Mouse (Mus musculus) splenic B cell, adult 2 months (primary cell): Measurements from ENCODE around the gene Ndrg4.

Experiments
- DNase-seq: peaks from one replicate; pipeline ENCODE4 v3.0.0-alpha.2; 2011; ENCODE audit warnings: low read depth, low spot score
- H3K27me3 ChIP-seq: 2 replicates; pipeline ENCODE4 v1.6.1; 2012; ENCODE audit warnings: mild to moderate bottlenecking, low read length, moderate library complexity, mixed read lengths; ENCODE audit not compliant: control insufficient read depth, poor library complexity, insufficient read depth, severe bottlenecking
- H3K36me3 ChIP-seq: 2 replicates; pipeline ENCODE4 v1.6.1; 2012; ENCODE audit warnings: mild to moderate bottlenecking, low read length, moderate library complexity, mixed read lengths; ENCODE audit not compliant: control insufficient read depth, poor library complexity, insufficient read depth, severe bottlenecking

Gene Ndrg4

GRCm38 (mm10) chr8:95676631-95677030 is at the start of gene Ndrg4:
TSS of gene Ndrg4 (plus strand) at chr8:95676980.
- H3K27me3 ChIP-seq, result peaks cover 2% of the 10 kb centered on the region; the same call in 1 of the 2 replicates
- no peaks in the 10 kb centered on the region for H3K36me3 ChIP-seq
- DNase-seq, result no peak

GRCm38 (mm10) chr8:95632840-95633239 is 43.9 kb upstream of the Ndrg4 start:
- H3K27me3 ChIP-seq, result no peaks in the 10 kb centered on the region
- H3K36me3 ChIP-seq, result no peaks in the 10 kb centered on the region
- DNase-seq, result no peak

- H3K36me3 ChIP-seq, result no peaks in the 10 kb centered on the region
- no peaks in the 10 kb centered on the region for H3K27me3 ChIP-seq
- DNase-seq, result peak; percentile 93
Measured at GRCm38 (mm10) chr8:95633262-95634062, 43.3 kb upstream of the Ndrg4 start, which contains the start of gene Gins3. TSS of gene Gins3 (plus strand) at chr8:95633453.

GRCm38 (mm10) chr8:95634063-95634340 is 42.8 kb upstream of the Ndrg4 start:
- DNase-seq, result no peak
- Histone ChIP-seq H3K36me3 (no peaks in the 10 kb centered on the region), H3K27me3 (no peaks in the 10 kb centered on the region)

- DNase-seq, result no peak
- Histone ChIP-seq H3K27me3 (no peaks in the 10 kb centered on the region), H3K36me3 (0 out of 2 replicates have a peak, but pooled peaks cover 1% of the 10 kb centered on the region)
Measured at GRCm38 (mm10) chr8:95644942-95645341, 31.8 kb upstream of the Ndrg4 start.

GRCm38 (mm10) chr8:95648251-95648650 is 28.5 kb upstream of the Ndrg4 start:
- DNase-seq, result no peak
- Histone ChIP-seq H3K27me3 (no peaks in the 10 kb centered on the region), H3K36me3 (0 out of 2 replicates have a peak, but pooled peaks cover 1% of the 10 kb centered on the region)

- Histone ChIP-seq H3K27me3 (no peaks in the 10 kb centered on the region), H3K36me3 (no peaks in the 10 kb centered on the region)
- DNase-seq, result no peak
Measured at GRCm38 (mm10) chr8:95653351-95653750, 23.4 kb upstream of the Ndrg4 start.

- Histone ChIP-seq H3K27me3 (no peaks in the 10 kb centered on the region), H3K36me3 (no peaks in the 10 kb centered on the region)
- no peak for DNase-seq
Measured at GRCm38 (mm10) chr8:95655831-95656230, 20.9 kb upstream of the Ndrg4 start.

- no peaks in the 10 kb centered on the region for H3K36me3 ChIP-seq
- H3K27me3 ChIP-seq, result no peaks in the 10 kb centered on the region
- DNase-seq, result no peak
Measured at GRCm38 (mm10) chr8:95656316-95657002, 20.3 kb upstream of the Ndrg4 start.

GRCm38 (mm10) chr8:95657523-95657922 is 19.3 kb upstream of the Ndrg4 start:
- Histone ChIP-seq H3K36me3 (no peaks in the 10 kb centered on the region), H3K27me3 (no peaks in the 10 kb centered on the region)
- DNase-seq, result no peak

- DNase-seq, result no peak
- Histone ChIP-seq H3K27me3 (no peaks in the 10 kb centered on the region), H3K36me3 (no peaks in the 10 kb centered on the region)
Measured at GRCm38 (mm10) chr8:95660334-95660882, 16.4 kb upstream of the Ndrg4 start.

- Histone ChIP-seq H3K36me3 (no peaks in the 10 kb centered on the region), H3K27me3 (no peaks in the 10 kb centered on the region)
- no peak for DNase-seq
Measured at GRCm38 (mm10) chr8:95661085-95661484, 15.7 kb upstream of the Ndrg4 start.

- Histone ChIP-seq H3K27me3 (no peaks in the 10 kb centered on the region), H3K36me3 (no peaks in the 10 kb centered on the region)
- DNase-seq, result no peak
Measured at GRCm38 (mm10) chr8:95661575-95661974, 15.2 kb upstream of the Ndrg4 start.

GRCm38 (mm10) chr8:95662885-95663598 is 13.7 kb upstream of the Ndrg4 start:
- Histone ChIP-seq H3K36me3 (no peaks in the 10 kb centered on the region), H3K27me3 (no peaks in the 10 kb centered on the region)
- DNase-seq, result no peak

- DNase-seq, result no peak
- Histone ChIP-seq H3K36me3 (no peaks in the 10 kb centered on the region), H3K27me3 (no peaks in the 10 kb centered on the region)
Measured at GRCm38 (mm10) chr8:95663599-95663949, 13.2 kb upstream of the Ndrg4 start.
